Mouse (Mus musculus) midbrain, embryonic 15.5 days (tissue): ENCODE data around the gene Cdc27. TPM values are rescaled to one million over a fixed set of nuclear protein-coding genes. Genes with fewer than 3 reads are reported as not detected.

Experiments
- ATAC-seq: fragments of 200-750 bp; cut with Nextera tagmentation; replicated peaks from 2 replicates; pipeline ENCODE4 v1.8.0; 2017; ENCODE audit warnings: moderate TSS enrichment
- H3K27ac ChIP-seq: fragments of 300-500 bp; sonication (generic); 2 replicates; pipeline ENCODE4 v1.5.1; 2015; ENCODE audit warnings: mild to moderate bottlenecking, inconsistent platforms
- H3K27me3 ChIP-seq: fragments of 300-500 bp; sonication (generic); replicated peaks from 2 replicates; pipeline ENCODE4 v1.6.1; 2015; ENCODE audit warnings: inconsistent platforms
- H3K36me3 ChIP-seq: fragments of 300-500 bp; sonication (generic); replicated peaks from 2 replicates; pipeline ENCODE4 v1.6.1; 2015; ENCODE audit warnings: inconsistent platforms
- H3K4me1 ChIP-seq: fragments of 300-500 bp; sonication (generic); 2 replicates; pipeline ENCODE4 v1.6.1; 2015; ENCODE audit warnings: inconsistent platforms
- H3K4me2 ChIP-seq: fragments of 300-500 bp; sonication (generic); 2 replicates; pipeline ENCODE4 v1.6.1; 2015; ENCODE audit warnings: inconsistent platforms, mild to moderate bottlenecking, moderate library complexity
- H3K4me3 ChIP-seq: fragments of 300-500 bp; sonication (generic); 2 replicates; pipeline ENCODE4 v1.5.1; 2015; ENCODE audit warnings: mild to moderate bottlenecking, inconsistent platforms
- H3K9ac ChIP-seq: fragments of 300-500 bp; sonication (generic); 2 replicates; pipeline ENCODE4 v1.6.1; 2015; ENCODE audit warnings: mild to moderate bottlenecking, inconsistent platforms
- H3K9me3 ChIP-seq: fragments of 300-500 bp; sonication (generic); 2 replicates; pipeline ENCODE4 v1.6.1; 2016; ENCODE audit warnings: inconsistent platforms
- WGBS: fragments of 180-500 bp; shearing (Covaris S2); methylation state at CpG from one replicate; pipeline ENCODE4 v1.1.7; 2015; ENCODE audit warnings: mixed read lengths; 5-methylcytosine and 5-hydroxymethylcytosine counted together
- polyA plus RNA-seq: library from polyadenylated mRNA; unstranded; fragments of >200 nt; fragmentation: Nextera tagmentation; extraction: Ambion mirVana; gene quantifications from 2 replicates; pipeline ENCODE4 v1.2.1, GENCODE M21; 2015

Gene Cdc27
- polyA plus RNA-seq, 1 experiment from 2014 or later, result 41.4 TPM

GRCm38 (mm10) chr11:104539811-104540210 lies 10.6 kb downstream of the Cdc27 start:
- ATAC-seq, result no peak
- H3K27ac ChIP-seq, result no peak overlapping the region
- WGBS, result 96% methylated on average over 5 of the region's 5 CpGs

GRCm38 (mm10) chr11:104537945-104538555 lies 12.4 kb downstream of the Cdc27 start:
- H3K9me3 ChIP-seq, result no peaks in the 10 kb centered on the region
- no peak overlapping the region for H3K4me2 ChIP-seq
- WGBS, result 99% methylated on average over 2 of the region's 2 CpGs
- no peak overlapping the region for H3K27ac ChIP-seq
- H3K9ac ChIP-seq, result no peak overlapping the region
- no peak for ATAC-seq
- H3K4me3 ChIP-seq, result no peak overlapping the region
- peaks cover 14% of the 10 kb centered on the region for H3K36me3 ChIP-seq
- H3K27me3 ChIP-seq, result no peaks in the 10 kb centered on the region
- H3K4me1 ChIP-seq, result no peaks in the 10 kb centered on the region

More at GRCm38 (mm10) chr11:104539811-104540210, 10.6 kb downstream of the Cdc27 start:
- H3K9ac ChIP-seq, result no peak overlapping the region
- no peak overlapping the region for H3K4me2 ChIP-seq
- no peaks in the 10 kb centered on the region for H3K27me3 ChIP-seq
- H3K9me3 ChIP-seq, result no peaks in the 10 kb centered on the region
- H3K4me1 ChIP-seq, result no peaks in the 10 kb centered on the region
- H3K36me3 ChIP-seq, result peaks cover 4% of the 10 kb centered on the region; the same call in 1 of the 2 replicates
- H3K4me3 ChIP-seq, result no peak overlapping the region

- ATAC-seq, result no peak
- peaks cover 24% of the 10 kb centered on the region for H3K36me3 ChIP-seq
- H3K4me2 ChIP-seq, result no peak overlapping the region
- H3K27ac ChIP-seq, result no peak overlapping the region
- H3K4me3 ChIP-seq, result no peak overlapping the region
- H3K9ac ChIP-seq, result no peak overlapping the region
- no peaks in the 10 kb centered on the region for H3K27me3 ChIP-seq
- 100% methylated on average over 2 of the region's 2 CpGs for WGBS
- no peaks in the 10 kb centered on the region for H3K9me3 ChIP-seq
- no peaks in the 10 kb centered on the region for H3K4me1 ChIP-seq
Measured at GRCm38 (mm10) chr11:104536843-104537242, 13.6 kb downstream of the Cdc27 start.

- Histone ChIP-seq H3K4me3 (no peak overlapping the region), H3K27ac (no peak overlapping the region), H3K4me1 (no peaks in the 10 kb centered on the region), H3K4me2 (no peak overlapping the region), H3K9ac (no peak overlapping the region), H3K9me3 (no peaks in the 10 kb centered on the region), H3K27me3 (no peaks in the 10 kb centered on the region), H3K36me3 (peaks cover 25% of the 10 kb centered on the region)
- WGBS, result 96% methylated on average over 6 of the region's 6 CpGs
- ATAC-seq, result no peak
Measured at GRCm38 (mm10) chr11:104525935-104526334, 24.5 kb downstream of the Cdc27 start.

- no peaks in the 10 kb centered on the region for H3K9me3 ChIP-seq
- no peaks in the 10 kb centered on the region for H3K27me3 ChIP-seq
- no peak overlapping the region for H3K9ac ChIP-seq
- WGBS, result 90% methylated on average over 4 of the region's 4 CpGs
- no peak for ATAC-seq
- peaks cover 46% of the 10 kb centered on the region for H3K36me3 ChIP-seq
- no peak overlapping the region for H3K4me2 ChIP-seq
- H3K4me1 ChIP-seq, result no peaks in the 10 kb centered on the region
- no peak overlapping the region for H3K4me3 ChIP-seq
- H3K27ac ChIP-seq, result no peak overlapping the region
Measured at GRCm38 (mm10) chr11:104512436-104512835, 38.0 kb downstream of the Cdc27 start.

- WGBS, result 95% methylated on average over 2 of the region's 2 CpGs
- ATAC-seq, result no peak
- H3K4me2 ChIP-seq, result no peak overlapping the region
- no peak overlapping the region for H3K4me3 ChIP-seq
- H3K27ac ChIP-seq, result no peak overlapping the region
- H3K36me3 ChIP-seq, result peaks cover 51% of the 10 kb centered on the region
- H3K27me3 ChIP-seq, result no peaks in the 10 kb centered on the region
- H3K4me1 ChIP-seq, result no peaks in the 10 kb centered on the region
- no peak overlapping the region for H3K9ac ChIP-seq
- no peaks in the 10 kb centered on the region for H3K9me3 ChIP-seq
Measured at GRCm38 (mm10) chr11:104510606-104511005, 39.8 kb downstream of the Cdc27 start.

- Histone ChIP-seq H3K4me3 (no peak overlapping the region), H3K9ac (no peak overlapping the region), H3K27ac (no peak overlapping the region), H3K9me3 (no peaks in the 10 kb centered on the region), H3K4me1 (no peaks in the 10 kb centered on the region), H3K36me3 (peaks cover 57% of the 10 kb centered on the region), H3K27me3 (no peaks in the 10 kb centered on the region), H3K4me2 (no peak overlapping the region)
- 81% methylated on average over 4 of the region's 4 CpGs for WGBS
- ATAC-seq, result no peak
Measured at GRCm38 (mm10) chr11:104508455-104508854, 42.0 kb downstream of the Cdc27 start.

GRCm38 (mm10) chr11:104488292-104488691 lies 62.1 kb downstream of the Cdc27 start:
- H3K36me3 ChIP-seq, result no peaks in the 10 kb centered on the region
- WGBS, result 86% methylated on average over 3 of the region's 3 CpGs
- H3K4me1 ChIP-seq, result no peaks in the 10 kb centered on the region
- H3K4me2 ChIP-seq, result no peak overlapping the region
- no peaks in the 10 kb centered on the region for H3K9me3 ChIP-seq
- no peak overlapping the region for H3K9ac ChIP-seq
- ATAC-seq, result no peak
- H3K27ac ChIP-seq, result no peak overlapping the region
- no peak overlapping the region for H3K4me3 ChIP-seq
- no peaks in the 10 kb centered on the region for H3K27me3 ChIP-seq

- no peak overlapping the region for H3K27ac ChIP-seq
- no peak overlapping the region for H3K4me2 ChIP-seq
- H3K4me1 ChIP-seq, result no peaks in the 10 kb centered on the region
- no peaks in the 10 kb centered on the region for H3K27me3 ChIP-seq
- 92% methylated on average over 8 of the region's 8 CpGs for WGBS
- ATAC-seq, result no peak
- no peaks in the 10 kb centered on the region for H3K36me3 ChIP-seq
- no peaks in the 10 kb centered on the region for H3K9me3 ChIP-seq
- H3K4me3 ChIP-seq, result no peak overlapping the region
- no peak overlapping the region for H3K9ac ChIP-seq
Measured at GRCm38 (mm10) chr11:104481971-104482370, 68.4 kb downstream of the Cdc27 start.

GRCm38 (mm10) chr11:104479505-104479904 lies 70.9 kb downstream of the Cdc27 start:
- H3K36me3 ChIP-seq, result no peaks in the 10 kb centered on the region
- H3K27ac ChIP-seq, result no peak overlapping the region
- WGBS, result 67% methylated on average over 4 of the region's 4 CpGs
- no peaks in the 10 kb centered on the region for H3K27me3 ChIP-seq
- H3K9ac ChIP-seq, result no peak overlapping the region
- no peak overlapping the region for H3K4me3 ChIP-seq
- ATAC-seq, result no peak
- no peaks in the 10 kb centered on the region for H3K4me1 ChIP-seq
- no peak overlapping the region for H3K4me2 ChIP-seq
- H3K9me3 ChIP-seq, result no peaks in the 10 kb centered on the region

- ATAC-seq, result peak; percentile 100
- WGBS, result 2% methylated on average over 19 of the region's 19 CpGs
Measured at GRCm38 (mm10) chr11:104469371-104469835, 81.0 kb downstream of the Cdc27 start.

GRCm38 (mm10) chr11:104468751-104469268 lies 81.6 kb downstream of the Cdc27 start, which contains the start of gene Kansl1:
Gene Kansl1, minus strand, starts transcription at chr11:104468861.
- Histone ChIP-seq H3K27ac (peak within 1 kb of the TSS; percentile 75), H3K27me3 (no peaks in the 10 kb centered on the region), H3K4me3 (peak within 1 kb of the TSS; percentile 96), H3K4me1 (peaks cover 33% of the 10 kb centered on the region), H3K9me3 (no peaks in the 10 kb centered on the region), H3K9ac (peak within 1 kb of the TSS; percentile 97), H3K36me3 (no peaks in the 10 kb centered on the region), H3K4me2 (peak within 1 kb of the TSS; percentile 84)
- WGBS, result under 1% methylated on average over 34 of the region's 69 CpGs
- peak; percentile 77 for ATAC-seq

More at GRCm38 (mm10) chr11:104469371-104469835, 81.0 kb downstream of the Cdc27 start:
- peak overlapping the region; percentile 75 for H3K27ac ChIP-seq
- H3K9me3 ChIP-seq, result no peaks in the 10 kb centered on the region
- peak overlapping the region; percentile 97 for H3K9ac ChIP-seq
- H3K4me2 ChIP-seq, result peak overlapping the region; percentile 84
- H3K4me1 ChIP-seq, result peaks cover 29% of the 10 kb centered on the region
- no peaks in the 10 kb centered on the region for H3K27me3 ChIP-seq
- peak overlapping the region; percentile 96 for H3K4me3 ChIP-seq
- no peaks in the 10 kb centered on the region for H3K36me3 ChIP-seq

GRCm38 (mm10) chr11:104467698-104468097 lies 82.7 kb downstream of the Cdc27 start:
- ATAC-seq, result no peak
- WGBS, result 78% methylated on average over 5 of the region's 5 CpGs
- Histone ChIP-seq H3K27ac (no peak overlapping the region), H3K36me3 (no peaks in the 10 kb centered on the region), H3K4me1 (peaks cover 40% of the 10 kb centered on the region), H3K27me3 (no peaks in the 10 kb centered on the region), H3K4me2 (peak overlapping the region; percentile 20; the same call in 1 of the 2 replicates), H3K9me3 (no peaks in the 10 kb centered on the region), H3K4me3 (no peak overlapping the region), H3K9ac (no peak overlapping the region)
